Mouse (Mus musculus): ENCODE measurements at regions not wholly inside any gene's neighbourhood (a gene's known extent, or its start where the extent isn't known, plus 50 kb on each side); places are given as distances from the start of the nearest gene placed in this dataset.

- DNase-seq (ENCODE audit: low spot score) = no peak
These were observed 164.7 kb upstream of the Tmtc1 start for GRCm38 (mm10) chr6:148608881-148609280.

GRCm38 (mm10) chr6:148605226-148605625 is 161.0 kb upstream of the Tmtc1 start:
- 77% methylated on average over 1 of the region's 1 CpGs for WGBS
- no peak for ATAC-seq (ENCODE audit: insufficient read depth, low read depth)

More at GRCm38 (mm10) chr6:148608881-148609280, 164.7 kb upstream of the Tmtc1 start:
- Histone ChIP-seq H3K4me3 (ENCODE audit: low read depth, low read length) (no peak overlapping the region), H3K9ac (replicated peaks; ENCODE audit: low read depth, low read length) (no peak overlapping the region), H3K4me2 (ENCODE audit: low read depth, low read length) (no peak overlapping the region), H3K9me3 (replicated peaks; ENCODE audit: control insufficient read depth, low read length) (no peaks in the 10 kb centered on the region), H3K27me3 (ENCODE audit: control insufficient read depth, insufficient read depth, low read length) (no peaks in the 10 kb centered on the region), H3K36me3 (replicated peaks; ENCODE audit: control insufficient read depth, insufficient read depth, low read length) (no peaks in the 10 kb centered on the region), H3K27ac (ENCODE audit: low read depth) (no peak overlapping the region), H3K4me1 (ENCODE audit: control insufficient read depth, insufficient read depth) (no peaks in the 10 kb centered on the region)
- no peak for TF ChIP-seq CTCF (IDR thresholded peaks at IDR 0.05; ENCODE audit: low read depth)
- TF ChIP-seq EP300 (IDR thresholded peaks at IDR 0.05; ENCODE audit: low read depth) = no peak
- 79% methylated on average over 5 of the region's 5 CpGs for WGBS
- ATAC-seq (ENCODE audit: insufficient read depth, low read depth) = no peak

DNA sequence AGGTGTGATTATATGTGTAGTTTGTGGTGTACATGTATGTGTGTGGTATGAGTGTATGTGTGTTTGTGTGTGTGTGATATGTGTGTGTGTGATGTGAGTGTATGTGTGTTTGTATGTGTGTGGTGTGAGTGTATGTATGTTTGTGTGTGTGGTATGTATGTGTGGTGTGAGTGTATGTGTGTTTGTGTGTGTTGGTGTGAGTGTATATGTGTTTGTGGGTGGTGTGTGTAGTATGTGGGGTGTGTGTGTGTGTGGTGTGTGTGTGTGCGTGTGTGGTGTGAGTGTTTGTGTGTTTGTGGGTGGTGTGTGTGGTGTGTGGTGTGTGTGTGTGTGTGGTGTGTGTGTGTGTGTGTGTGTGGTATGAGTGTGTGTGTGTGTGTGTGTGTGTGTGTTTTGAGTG is 160.6 kb upstream of the Tmtc1 start:
- H3K36me3 ChIP-seq (replicated peaks; ENCODE audit: control insufficient read depth, insufficient read depth, low read length) = no peaks in the 10 kb centered on the region
- H3K4me3 ChIP-seq (ENCODE audit: low read depth, low read length) = no peak overlapping the region
- no peak for DNase-seq (ENCODE audit: low spot score)
- no peak overlapping the region for H3K27ac ChIP-seq (ENCODE audit: low read depth)
- H3K4me1 ChIP-seq (ENCODE audit: control insufficient read depth, insufficient read depth) = no peaks in the 10 kb centered on the region
- ATAC-seq (ENCODE audit: insufficient read depth, low read depth) = no peak
- H3K27me3 ChIP-seq (ENCODE audit: control insufficient read depth, insufficient read depth, low read length) = no peaks in the 10 kb centered on the region
- TF ChIP-seq CTCF (IDR thresholded peaks at IDR 0.05; ENCODE audit: low read depth) = no peak
- no peak for TF ChIP-seq EP300 (IDR thresholded peaks at IDR 0.05; ENCODE audit: low read depth)
- no peak overlapping the region for H3K9ac ChIP-seq (replicated peaks; ENCODE audit: low read depth, low read length)
- WGBS = 0% methylated on average over 1 of the region's 1 CpGs
- no peaks in the 10 kb centered on the region for H3K9me3 ChIP-seq (replicated peaks; ENCODE audit: control insufficient read depth, low read length)
- no peak overlapping the region for H3K4me2 ChIP-seq (ENCODE audit: low read depth, low read length)

More at GRCm38 (mm10) chr6:148605226-148605625, 161.0 kb upstream of the Tmtc1 start:
- Histone ChIP-seq H3K4me3 (ENCODE audit: low read depth, low read length) (no peak overlapping the region), H3K27ac (ENCODE audit: low read depth) (no peak overlapping the region), H3K27me3 (ENCODE audit: control insufficient read depth, insufficient read depth, low read length) (no peaks in the 10 kb centered on the region), H3K9ac (replicated peaks; ENCODE audit: low read depth, low read length) (no peak overlapping the region), H3K9me3 (replicated peaks; ENCODE audit: control insufficient read depth, low read length) (no peaks in the 10 kb centered on the region), H3K4me1 (ENCODE audit: control insufficient read depth, insufficient read depth) (no peaks in the 10 kb centered on the region), H3K36me3 (replicated peaks; ENCODE audit: control insufficient read depth, insufficient read depth, low read length) (no peaks in the 10 kb centered on the region), H3K4me2 (ENCODE audit: low read depth, low read length) (no peak overlapping the region)
- TF ChIP-seq EP300 (IDR thresholded peaks at IDR 0.05; ENCODE audit: low read depth) (no peak), CTCF (IDR thresholded peaks at IDR 0.05; ENCODE audit: low read depth) (no peak)
- DNase-seq (ENCODE audit: low spot score) = no peak

- Histone ChIP-seq H3K4me1 (ENCODE audit: control insufficient read depth, insufficient read depth) (no peaks in the 10 kb centered on the region), H3K9ac (replicated peaks; ENCODE audit: low read depth, low read length) (no peak overlapping the region), H3K4me3 (ENCODE audit: low read depth, low read length) (no peak overlapping the region), H3K27me3 (ENCODE audit: control insufficient read depth, insufficient read depth, low read length) (no peaks in the 10 kb centered on the region), H3K9me3 (replicated peaks; ENCODE audit: control insufficient read depth, low read length) (no peaks in the 10 kb centered on the region), H3K36me3 (replicated peaks; ENCODE audit: control insufficient read depth, insufficient read depth, low read length) (no peaks in the 10 kb centered on the region), H3K27ac (ENCODE audit: low read depth) (no peak overlapping the region), H3K4me2 (ENCODE audit: low read depth, low read length) (no peak overlapping the region)
- 67% methylated on average over 2 of the region's 2 CpGs for WGBS
- no peak for ATAC-seq (ENCODE audit: insufficient read depth, low read depth)
- TF ChIP-seq EP300 (IDR thresholded peaks at IDR 0.05; ENCODE audit: low read depth) (no peak), CTCF (IDR thresholded peaks at IDR 0.05; ENCODE audit: low read depth) (no peak)
- no peak for DNase-seq (ENCODE audit: low spot score)
These were observed 159.7 kb upstream of the Tmtc1 start for GRCm38 (mm10) chr6:148603878-148604277.

DNA sequence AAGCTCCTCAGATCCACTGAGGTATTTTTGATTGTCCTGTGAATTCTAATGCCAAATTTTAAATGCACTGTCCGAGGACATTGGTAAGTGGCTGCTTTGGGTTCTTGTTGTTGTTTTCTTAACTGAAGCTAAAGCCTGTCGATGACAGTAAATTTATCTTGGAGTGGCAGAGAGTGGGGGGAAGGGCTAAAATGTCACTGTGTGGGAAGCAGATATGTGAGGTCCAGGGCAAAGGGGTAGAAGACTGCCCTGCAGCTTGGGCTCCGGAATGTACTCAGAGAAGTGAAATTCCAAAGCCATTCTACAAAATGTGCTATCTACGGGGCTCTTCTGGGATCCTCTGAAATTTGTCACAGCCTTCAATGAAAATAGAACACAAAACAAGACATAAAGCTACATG is 159.3 kb upstream of the Tmtc1 start:
- H3K36me3 ChIP-seq (replicated peaks; ENCODE audit: control insufficient read depth, insufficient read depth, low read length) = no peaks in the 10 kb centered on the region
- 23% methylated on average over 4 of the region's 4 CpGs for WGBS
- TF ChIP-seq EP300 (IDR thresholded peaks at IDR 0.05; ENCODE audit: low read depth) (no peak), CTCF (IDR thresholded peaks at IDR 0.05; ENCODE audit: low read depth) (no peak)
- no peak for ATAC-seq (ENCODE audit: insufficient read depth, low read depth)
- H3K9me3 ChIP-seq (replicated peaks; ENCODE audit: control insufficient read depth, low read length) = no peaks in the 10 kb centered on the region
- DNase-seq (ENCODE audit: low spot score) = no peak
- no peak overlapping the region for H3K4me3 ChIP-seq (ENCODE audit: low read depth, low read length)
- H3K27ac ChIP-seq (ENCODE audit: low read depth) = no peak overlapping the region
- no peak overlapping the region for H3K9ac ChIP-seq (replicated peaks; ENCODE audit: low read depth, low read length)
- H3K27me3 ChIP-seq (ENCODE audit: control insufficient read depth, insufficient read depth, low read length) = no peaks in the 10 kb centered on the region
- H3K4me2 ChIP-seq (ENCODE audit: low read depth, low read length) = no peak overlapping the region
- H3K4me1 ChIP-seq (ENCODE audit: control insufficient read depth, insufficient read depth) = no peaks in the 10 kb centered on the region

DNA sequence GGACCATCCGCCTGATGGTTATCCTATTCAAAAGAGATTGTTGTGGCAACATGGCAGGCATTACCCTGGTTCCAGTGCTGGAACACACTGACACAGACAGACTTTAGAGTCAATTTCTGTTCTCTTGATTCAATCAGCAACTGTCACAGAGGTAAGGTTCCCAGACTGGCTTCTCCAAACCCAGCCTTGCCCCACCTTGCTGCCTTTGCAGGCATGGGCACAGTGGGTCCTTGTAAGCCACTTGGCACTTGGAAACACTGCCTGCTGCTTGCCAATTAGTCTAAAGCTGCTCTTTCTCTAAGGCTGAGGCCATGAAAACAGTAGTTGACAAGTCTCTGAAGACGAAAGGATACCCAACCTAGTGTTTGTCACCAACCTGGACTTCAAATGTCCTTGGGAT is 158.7 kb upstream of the Tmtc1 start:
- no peak overlapping the region for H3K27ac ChIP-seq (ENCODE audit: low read depth)
- WGBS = 68% methylated on average over 2 of the region's 2 CpGs
- no peak overlapping the region for H3K4me2 ChIP-seq (ENCODE audit: low read depth, low read length)
- H3K9me3 ChIP-seq (replicated peaks; ENCODE audit: control insufficient read depth, low read length) = no peaks in the 10 kb centered on the region
- TF ChIP-seq EP300 (IDR thresholded peaks at IDR 0.05; ENCODE audit: low read depth) (no peak), CTCF (IDR thresholded peaks at IDR 0.05; ENCODE audit: low read depth) (no peak)
- no peak overlapping the region for H3K4me3 ChIP-seq (ENCODE audit: low read depth, low read length)
- H3K27me3 ChIP-seq (ENCODE audit: control insufficient read depth, insufficient read depth, low read length) = no peaks in the 10 kb centered on the region
- H3K36me3 ChIP-seq (replicated peaks; ENCODE audit: control insufficient read depth, insufficient read depth, low read length) = no peaks in the 10 kb centered on the region
- no peak overlapping the region for H3K9ac ChIP-seq (replicated peaks; ENCODE audit: low read depth, low read length)
- ATAC-seq (ENCODE audit: insufficient read depth, low read depth) = no peak
- H3K4me1 ChIP-seq (ENCODE audit: control insufficient read depth, insufficient read depth) = no peaks in the 10 kb centered on the region
- no peak for DNase-seq (ENCODE audit: low spot score)
